Mouse (Mus musculus) erythroblast, embryonic 14.5 days (primary cell): Measurements from ENCODE around the gene Olfr458.
"Not testable (repeated sequence)": the region's sequence is repeated elsewhere in the genome, so short reads cannot be mapped to it uniquely, and the experiment has no call there.

Experiments used
- GATA1 ChIP-seq: IDR thresholded peaks from 2 replicates; pipeline ENCODE4 v1.6.1; 2012; ENCODE audit warnings: low read length, inconsistent platforms, mixed read lengths
- TAL1 ChIP-seq: IDR thresholded peaks from 3 replicates; pipeline ENCODE4 v1.6.1; 2012; ENCODE audit warnings: low read length, inconsistent platforms, mixed read lengths

GRCm38 (mm10) chr6:42471298-42471697 is 6.3 kb upstream of the Olfr458 start:
- TF ChIP-seq TAL1, GATA1: not testable (repeated sequence)
